Mouse (Mus musculus): Measurements from ENCODE around the gene Ccdc137.

The Ccdc137 gene

DNA sequence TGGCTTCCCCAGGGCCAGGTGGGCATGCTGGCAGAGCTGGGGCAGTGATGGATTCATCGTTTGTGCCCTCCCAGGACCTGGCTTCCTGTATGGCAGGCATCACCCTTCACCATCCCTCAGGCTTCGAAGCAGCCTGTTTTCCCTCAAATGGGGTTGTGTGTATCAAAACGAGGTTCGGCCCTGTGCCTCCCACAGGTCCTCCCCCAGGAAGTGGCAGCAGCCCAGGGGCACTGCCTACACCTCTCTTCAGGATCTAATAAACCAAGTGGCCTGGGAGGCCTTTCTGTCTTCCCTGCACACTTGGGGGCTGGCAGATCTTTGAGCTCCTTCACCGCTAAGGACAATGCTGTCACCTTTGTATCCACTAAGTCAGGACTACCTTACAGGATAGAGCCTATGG lies 41.0 kb downstream of the Ccdc137 start:
- DNase-seq (ENCODE audit: low read depth, low spot score): no peak

GRCm38 (mm10) chr11:120499894-120500293 lies 42.0 kb downstream of the Ccdc137 start:
- DNase-seq (ENCODE audit: low read depth, low spot score): no peak

GRCm38 (mm10) chr11:120500357-120500756 lies 42.4 kb downstream of the Ccdc137 start:
- DNase-seq (ENCODE audit: low read depth, low spot score): no peak

GRCm38 (mm10) chr11:120501018-120501417 lies 43.1 kb downstream of the Ccdc137 start:
- DNase-seq (ENCODE audit: low read depth, low spot score): no peak

- no peak for DNase-seq (ENCODE audit: low read depth, low spot score)
Observed at GRCm38 (mm10) chr11:120501701-120502100, 43.8 kb downstream of the Ccdc137 start.

DNA sequence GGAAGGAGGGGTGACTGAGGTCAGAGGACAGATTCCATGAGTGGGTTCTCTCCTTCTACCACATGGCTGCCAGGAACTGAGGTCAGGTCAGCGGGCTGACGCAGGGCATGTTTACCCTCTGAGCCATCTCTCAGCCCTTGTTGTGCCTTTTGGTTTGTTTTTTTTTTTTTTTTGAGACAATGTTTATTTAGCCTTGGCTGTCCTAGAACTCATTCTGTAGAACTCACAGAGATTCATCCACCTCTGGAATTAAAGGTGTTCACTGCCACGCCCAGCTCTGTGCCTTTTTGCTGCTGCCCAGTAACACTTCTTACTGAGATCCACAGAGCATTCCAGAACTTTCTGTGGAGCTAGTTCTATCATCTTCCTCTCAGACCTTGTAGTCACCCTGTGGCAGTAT lies 47.7 kb downstream of the Ccdc137 start:
- no peak for DNase-seq (ENCODE audit: low read depth, low spot score)

DNA sequence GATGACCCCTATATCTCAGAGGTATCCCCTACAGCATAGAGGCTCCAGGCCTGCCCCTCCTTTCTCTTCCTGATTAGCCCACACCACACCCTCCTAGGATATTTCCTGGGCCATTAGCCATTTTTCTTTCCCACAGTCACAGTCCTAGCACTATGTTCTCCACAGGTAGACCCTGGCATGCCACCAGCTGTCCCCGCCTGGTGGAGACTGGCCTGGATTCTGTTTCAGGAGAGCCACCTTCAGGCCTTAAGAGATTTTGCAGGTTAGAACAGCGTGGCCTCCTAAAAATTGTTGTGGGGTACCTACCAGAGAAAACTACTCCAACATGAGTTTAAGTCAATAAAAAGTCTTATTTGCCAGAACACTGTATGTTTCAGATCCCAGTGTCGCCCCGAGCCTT lies 49.0 kb downstream of the Ccdc137 start:
- no peak for DNase-seq (ENCODE audit: low read depth, low spot score)

- DNase-seq (ENCODE audit: low read depth, low spot score): no peak
Observed at GRCm38 (mm10) chr11:120507611-120508289, 49.8 kb downstream of the Ccdc137 start.

- DNase-seq (ENCODE audit: low read depth, low spot score): no peak
Observed at GRCm38 (mm10) chr11:120508290-120508870, 50.5 kb downstream of the Ccdc137 start.

- DNase-seq (ENCODE audit: low read depth, low spot score): no peak
Observed at GRCm38 (mm10) chr11:120509940-120510339, 52.0 kb downstream of the Ccdc137 start.

DNA sequence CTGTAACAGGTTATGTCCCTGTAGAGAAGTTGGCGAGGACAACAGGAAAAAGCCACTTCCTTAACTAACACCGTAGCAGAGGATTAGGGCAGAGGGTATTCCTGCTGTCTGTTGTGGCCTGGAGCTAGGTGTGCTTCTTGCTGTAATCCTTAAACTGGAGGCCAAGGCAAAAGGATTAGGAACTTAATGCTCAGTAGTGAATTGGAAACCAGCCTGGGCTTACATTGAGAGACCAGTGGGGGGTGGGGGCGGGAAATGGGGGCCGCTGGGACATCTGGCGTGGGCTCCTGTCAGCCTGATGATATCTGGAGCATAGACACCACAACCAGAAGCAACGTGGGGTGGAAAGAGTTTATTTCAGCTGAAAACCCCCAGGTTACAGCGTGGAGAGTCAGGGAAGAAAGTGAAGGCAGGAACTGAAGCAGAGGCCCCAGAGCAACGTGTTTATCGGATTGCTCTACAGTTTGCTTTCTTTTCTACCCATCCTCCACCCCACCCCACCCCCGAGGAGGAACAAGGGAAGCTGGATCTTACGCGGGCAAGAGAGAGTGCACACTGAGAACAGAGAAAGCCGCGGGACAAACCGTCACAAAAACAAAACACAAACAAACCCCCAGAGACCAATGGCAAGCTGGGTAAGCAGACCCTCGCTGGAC lies 52.6 kb downstream of the Ccdc137 start:
- DNase-seq (ENCODE audit: low read depth, low spot score): no peak

DNA sequence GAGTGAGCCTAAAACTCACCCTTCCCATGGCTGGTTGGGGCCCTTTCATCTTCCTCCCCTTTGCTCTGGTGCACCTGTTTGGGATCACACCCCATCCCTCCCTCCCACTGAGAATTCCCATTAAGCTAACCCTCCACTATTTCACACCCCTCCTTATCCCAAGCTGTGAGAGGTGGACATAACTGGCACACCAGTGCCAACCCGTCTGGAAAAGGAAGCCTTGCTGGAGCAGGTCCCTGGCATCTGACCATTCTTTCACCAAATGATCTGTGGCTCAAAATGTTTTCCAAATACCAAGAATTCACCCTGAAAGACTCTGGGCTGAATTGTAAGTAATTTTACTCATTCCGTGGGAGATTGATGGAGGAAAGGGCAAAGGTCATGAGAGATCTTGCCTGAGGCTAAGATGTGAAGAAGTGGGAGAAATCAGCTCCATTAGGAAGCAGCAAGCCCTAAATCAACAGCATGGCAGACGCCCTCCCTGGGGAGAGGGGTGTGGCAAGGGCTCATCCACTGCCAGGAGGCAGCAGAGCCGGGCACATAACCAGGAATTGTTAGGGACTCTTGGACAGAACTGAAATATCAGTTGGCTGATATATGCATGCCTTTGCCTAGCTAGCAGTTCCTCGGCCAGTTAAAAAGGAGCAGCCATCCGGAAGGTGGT lies 55.0 kb downstream of the Ccdc137 start:
- no peak for DNase-seq (ENCODE audit: low read depth, low spot score)

Data from WW6 (cell line).